Mouse (Mus musculus) cerebellum, adult 9-11 months (tissue): ENCODE measurements around the gene Ube4b.
A peak's percentile ranks its signal among the peaks of the same experiment; 100 is the strongest.

ENCODE experiments used
- DNase-seq: peaks from one replicate; pipeline ENCODE4 v3.0.0; 2022

Ube4b gene

GRCm38 (mm10) chr4:149429592-149429991, 3.0 kb upstream of the Ube4b start:
- DNase-seq, result peak; percentile 93

GRCm38 (mm10) chr4:149425801-149426292, 702 bp downstream of the Ube4b start:
- DNase-seq, result no peak

- DNase-seq, result no peak
Measured at GRCm38 (mm10) chr4:149424755-149425154, 1.8 kb downstream of the Ube4b start.

- DNase-seq, result no peak
Measured at GRCm38 (mm10) chr4:149417854-149418365, 8.6 kb downstream of the Ube4b start.

- DNase-seq, result no peak
Measured at GRCm38 (mm10) chr4:149416986-149417385, 9.6 kb downstream of the Ube4b start.

GRCm38 (mm10) chr4:149416417-149416816, 10.1 kb downstream of the Ube4b start:
- no peak for DNase-seq

GRCm38 (mm10) chr4:149415651-149416169, 10.8 kb downstream of the Ube4b start:
- no peak for DNase-seq

GRCm38 (mm10) chr4:149414259-149414658, 12.3 kb downstream of the Ube4b start:
- DNase-seq, result no peak

GRCm38 (mm10) chr4:149409759-149410158, 16.8 kb downstream of the Ube4b start:
- DNase-seq, result no peak

- DNase-seq, result no peak
Measured at GRCm38 (mm10) chr4:149408331-149408730, 18.2 kb downstream of the Ube4b start.

- DNase-seq, result no peak
Measured at GRCm38 (mm10) chr4:149407461-149407860, 19.1 kb downstream of the Ube4b start.

- DNase-seq, result no peak
Measured at GRCm38 (mm10) chr4:149405713-149406443, 20.7 kb downstream of the Ube4b start.

GRCm38 (mm10) chr4:149404640-149405465, 21.7 kb downstream of the Ube4b start:
- DNase-seq, result no peak

GRCm38 (mm10) chr4:149403037-149403436, 23.5 kb downstream of the Ube4b start:
- no peak for DNase-seq

GRCm38 (mm10) chr4:149401591-149401982, 25.0 kb downstream of the Ube4b start:
- DNase-seq, result no peak

GRCm38 (mm10) chr4:149400878-149401590, 25.5 kb downstream of the Ube4b start:
- peak; percentile 73 for DNase-seq

GRCm38 (mm10) chr4:149399331-149399910, 27.1 kb downstream of the Ube4b start:
- DNase-seq, result no peak

GRCm38 (mm10) chr4:149398181-149398735, 28.3 kb downstream of the Ube4b start:
- DNase-seq, result no peak

- DNase-seq, result no peak
Measured at GRCm38 (mm10) chr4:149396433-149397306, 29.9 kb downstream of the Ube4b start.

- DNase-seq, result no peak
Measured at GRCm38 (mm10) chr4:149395581-149395980, 31.0 kb downstream of the Ube4b start.

GRCm38 (mm10) chr4:149394292-149394691, 32.3 kb downstream of the Ube4b start:
- DNase-seq, result no peak
